Mouse (Mus musculus) gastrocnemius, adult 8-10 months (tissue): ENCODE measurements around the gene Mta2. TPM values are rescaled to one million over a fixed set of nuclear protein-coding genes. Genes with fewer than 3 reads are reported as not detected.
"Not testable (repeated sequence)": the region's sequence is repeated elsewhere in the genome, so short reads cannot be mapped to it uniquely, and the experiment has no call there.

ENCODE experiments used
- DNase-seq, 2 experiments: peaks; one replicate each; pipeline ENCODE4 v3.0.0; 2022; ENCODE audit warnings: low spot score in 2 of 2
- total RNA-seq, 4 experiments: library from RNA; stranded (reverse); gene quantifications; 2 replicates each; pipeline ENCODE4 v1.2.4; 2022

Mta2 gene
- total RNA-seq, 4 experiments from 2014 or later: 21.0 to 25.7 (median 23.4) TPM

DNA sequence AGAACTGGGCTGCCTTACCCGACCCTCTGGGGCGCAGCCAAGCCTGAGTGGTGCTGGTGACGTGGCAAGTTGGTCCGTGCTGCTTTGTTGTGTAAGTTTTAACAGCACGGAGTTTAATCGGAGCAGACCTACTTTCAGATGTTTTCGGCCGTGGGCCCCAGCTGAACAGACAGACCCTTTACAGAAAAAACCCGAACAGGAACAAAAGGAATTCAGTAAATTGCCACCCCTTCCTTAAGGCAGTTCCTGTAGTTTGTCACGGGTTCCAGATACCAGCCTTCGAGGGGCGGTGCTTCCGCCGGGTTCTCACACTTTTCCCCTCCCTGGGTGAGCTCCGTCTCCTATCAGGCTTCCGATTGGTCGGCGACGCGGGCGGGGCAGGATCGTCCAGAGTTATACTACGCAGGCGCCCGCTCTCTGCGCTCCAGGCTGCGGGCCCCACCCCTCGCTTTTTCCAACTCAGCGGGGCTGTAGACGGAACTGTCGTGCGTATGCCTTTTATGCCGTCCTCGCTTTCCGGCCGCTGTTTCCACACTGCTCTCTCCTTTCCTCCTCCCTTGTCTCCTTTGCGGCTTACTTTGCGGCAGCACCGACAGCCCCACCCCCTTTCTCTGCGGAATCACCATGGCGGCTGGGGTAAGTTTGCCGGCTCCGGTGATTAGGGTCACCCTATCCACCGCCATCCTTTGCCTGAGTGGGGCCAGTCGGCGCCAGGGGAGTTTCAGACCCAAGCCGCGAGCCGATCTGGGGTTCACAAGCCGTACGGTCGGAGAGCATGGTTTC lies 25.1 kb downstream of the Mta2 start, which contains the start of gene Eef1g:
Gene Eef1g, plus strand, starts transcription at position 452 of the 783 bp plus-strand sequence.
- peak; percentile 98 to 99 for DNase-seq

GRCm38 (mm10) chr19:8967373-8967743 lies 25.7 kb downstream of the Mta2 start:
- no peak for DNase-seq

DNA sequence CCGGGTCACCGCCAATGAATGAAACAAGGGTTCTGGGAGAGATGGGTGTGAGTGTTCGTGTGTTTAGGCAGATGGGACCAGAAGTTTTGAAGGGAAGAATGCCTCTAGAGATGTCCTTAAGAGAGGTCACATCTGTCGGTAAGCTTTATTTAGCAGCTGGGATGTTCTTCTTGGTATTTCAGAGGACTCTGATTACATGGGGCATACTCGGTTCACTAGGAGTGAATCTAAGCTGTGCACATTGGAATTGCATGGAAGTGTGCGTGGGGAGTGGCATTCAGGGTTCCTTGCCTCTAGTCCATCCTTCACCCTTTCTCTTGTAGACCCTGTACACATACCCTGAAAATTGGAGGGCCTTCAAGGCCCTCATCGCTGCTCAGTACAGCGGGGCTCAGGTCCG lies 26.2 kb downstream of the Mta2 start:
- DNase-seq: no peak

GRCm38 (mm10) chr19:8972491-8972890 lies 30.8 kb downstream of the Mta2 start:
- DNase-seq: not testable (repeated sequence)

- no peak for DNase-seq
Measured at GRCm38 (mm10) chr19:8974638-8975037, 33.0 kb downstream of the Mta2 start.

- DNase-seq: no peak
Measured at GRCm38 (mm10) chr19:8975491-8975890, 33.8 kb downstream of the Mta2 start.

DNA sequence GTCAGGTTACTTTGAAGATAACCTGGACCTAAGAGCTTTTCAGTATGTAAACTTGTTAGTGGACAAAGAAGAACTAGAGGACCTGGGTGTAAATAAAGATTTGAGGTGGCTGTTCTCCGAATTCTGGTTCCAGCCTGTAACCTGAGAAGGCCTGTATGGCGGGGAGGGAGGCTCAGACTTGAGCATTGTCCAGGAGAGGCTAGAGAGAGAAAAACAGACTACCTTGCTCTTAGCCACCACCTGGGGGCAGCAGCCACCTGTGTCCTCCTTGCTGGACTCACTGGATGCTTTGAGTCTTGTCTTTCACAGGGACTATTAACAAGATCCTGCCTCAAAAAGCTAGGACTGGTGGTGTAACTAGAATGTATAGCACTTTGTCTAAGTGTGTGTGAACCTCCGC lies 34.9 kb downstream of the Mta2 start:
- DNase-seq: peak; percentile 60 to 68

- DNase-seq: no peak
Measured at GRCm38 (mm10) chr19:8980771-8981170, 39.1 kb downstream of the Mta2 start.

DNA sequence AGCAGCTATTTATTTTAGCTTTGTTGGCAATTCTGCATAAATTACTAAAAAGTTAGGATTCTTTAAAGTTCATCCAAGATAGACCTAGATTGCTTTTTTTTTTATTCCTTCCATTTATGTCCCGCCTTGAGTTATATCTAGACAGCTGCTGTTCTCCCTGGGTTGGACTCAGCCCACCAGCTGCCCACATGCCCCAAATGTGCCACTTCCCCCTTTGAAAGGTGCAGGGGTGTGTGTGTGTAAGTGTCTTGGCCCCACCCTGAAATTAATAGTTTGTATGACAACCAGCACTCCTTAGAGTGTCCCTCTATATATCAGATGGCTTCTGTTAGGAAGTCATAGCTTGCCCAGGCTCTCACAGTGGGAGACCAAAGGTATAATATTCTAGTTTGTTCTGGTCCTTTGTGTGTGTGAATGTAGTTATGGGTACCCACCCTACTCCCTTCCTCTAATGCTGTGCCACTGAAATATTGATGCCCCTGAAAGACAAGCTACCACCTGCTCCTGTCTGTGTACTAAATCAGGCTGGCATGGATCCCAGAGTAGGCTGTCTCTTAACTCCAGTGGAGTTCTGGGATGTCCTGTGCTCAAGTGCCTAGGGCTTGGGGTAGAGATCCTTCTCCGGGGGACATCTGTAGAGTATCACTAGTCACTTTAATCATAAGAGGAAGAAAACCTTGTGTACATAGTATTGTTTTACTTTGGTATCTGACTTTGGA lies 39.9 kb downstream of the Mta2 start:
- peak; percentile 72 to 75 for DNase-seq

DNA sequence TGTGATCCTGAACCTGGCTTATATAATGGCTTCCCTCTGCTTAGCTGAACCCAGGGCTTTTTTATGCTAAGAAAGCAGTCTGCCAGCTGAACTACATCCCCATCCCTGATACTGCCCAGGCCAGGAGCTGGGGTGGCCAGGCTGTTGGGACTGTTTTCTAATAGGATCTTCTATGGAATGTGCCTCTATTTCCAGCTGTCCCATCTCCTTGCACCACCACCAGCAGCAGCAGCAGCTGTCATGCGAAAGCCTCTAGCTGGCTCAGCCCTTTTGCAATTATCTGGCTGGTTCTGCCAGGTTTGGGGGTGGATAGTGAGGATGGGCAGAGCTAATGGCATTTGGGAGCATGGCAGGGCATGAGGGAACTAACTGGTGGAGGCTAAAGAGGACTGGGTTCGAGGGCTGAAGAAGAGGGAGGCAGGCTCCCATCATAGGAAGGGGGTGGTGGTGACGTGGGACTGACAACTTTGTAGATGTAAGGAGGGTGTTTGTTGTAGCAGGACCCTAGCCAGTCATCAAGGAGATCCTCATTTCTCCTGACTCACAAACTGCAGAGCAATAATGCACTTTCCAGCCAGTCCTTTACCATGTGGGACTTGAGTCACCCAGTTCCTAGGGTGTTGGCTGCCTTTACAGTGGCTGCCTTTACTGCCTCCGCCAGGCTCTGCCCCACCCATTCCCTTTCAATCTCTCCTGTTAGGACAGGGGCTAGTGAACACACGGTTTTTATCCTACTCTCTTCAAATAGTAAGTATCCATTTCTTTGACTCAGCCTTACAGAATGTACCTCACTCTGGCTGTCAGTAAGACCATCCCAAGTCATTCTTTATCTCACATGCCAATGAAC lies 40.9 kb downstream of the Mta2 start:
- peak in 1 of 2 experiments; percentile 44 for DNase-seq

DNA sequence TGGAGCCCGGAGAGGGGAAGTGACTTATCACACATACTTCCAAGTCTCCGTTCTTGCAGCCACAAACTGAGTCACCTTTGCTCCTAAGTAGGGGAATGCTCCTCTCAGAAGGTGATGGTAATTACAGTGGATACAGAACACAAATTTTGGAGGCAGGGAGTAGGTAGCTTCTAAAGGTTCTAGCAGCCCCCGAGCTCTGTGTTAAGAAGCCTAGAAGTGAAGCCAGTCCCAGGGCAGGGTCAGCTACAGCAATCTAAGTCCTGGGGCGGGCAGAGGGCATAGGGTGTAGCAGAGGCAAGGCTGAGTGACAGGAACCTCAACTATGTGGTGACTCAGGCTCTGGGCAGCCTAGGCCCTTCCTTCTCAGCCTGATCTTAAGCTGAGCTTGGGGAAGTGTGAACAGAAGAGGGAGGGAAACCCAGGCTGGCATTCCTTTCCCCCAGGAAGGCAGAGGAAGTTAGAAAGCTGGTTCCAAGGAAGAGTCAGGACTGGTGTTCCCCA lies 41.5 kb downstream of the Mta2 start:
- peak in 1 of 2 experiments; percentile 56 for DNase-seq

DNA sequence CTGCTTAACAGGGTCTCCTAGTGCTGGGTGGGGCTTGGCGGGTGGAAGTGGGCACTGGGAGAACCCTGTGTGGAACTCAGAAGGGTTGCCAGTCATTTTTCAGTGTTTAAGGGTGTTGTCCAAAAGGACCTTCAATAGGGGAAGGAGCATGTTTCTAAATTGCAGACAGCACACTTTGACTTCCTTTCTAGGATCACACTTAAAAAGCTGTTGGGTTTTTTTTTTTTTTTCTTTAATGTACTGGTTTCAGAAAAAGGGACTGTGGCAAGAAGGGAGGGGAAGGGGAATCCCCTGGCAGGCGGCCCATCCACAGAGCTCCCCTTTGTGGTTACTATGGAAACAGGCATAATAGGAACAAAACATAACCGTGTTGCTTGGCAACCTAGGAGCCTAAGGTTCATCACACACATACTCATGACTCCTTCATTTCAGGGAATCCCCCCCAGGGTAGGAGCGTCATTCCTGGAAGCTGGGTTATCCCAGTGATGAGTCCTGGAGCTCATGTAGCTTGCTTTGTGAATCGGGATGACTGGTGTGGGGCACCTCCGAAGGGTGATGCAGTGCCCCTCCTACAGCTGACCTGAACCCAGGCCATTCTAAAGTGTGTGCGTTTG lies 42.7 kb downstream of the Mta2 start:
- DNase-seq: peak; percentile 67 to 69

GRCm38 (mm10) chr19:8985891-8986290 lies 44.2 kb downstream of the Mta2 start:
- no peak for DNase-seq

GRCm38 (mm10) chr19:8987816-8988215 lies 46.1 kb downstream of the Mta2 start:
- DNase-seq: peak; percentile 76 to 81

DNA sequence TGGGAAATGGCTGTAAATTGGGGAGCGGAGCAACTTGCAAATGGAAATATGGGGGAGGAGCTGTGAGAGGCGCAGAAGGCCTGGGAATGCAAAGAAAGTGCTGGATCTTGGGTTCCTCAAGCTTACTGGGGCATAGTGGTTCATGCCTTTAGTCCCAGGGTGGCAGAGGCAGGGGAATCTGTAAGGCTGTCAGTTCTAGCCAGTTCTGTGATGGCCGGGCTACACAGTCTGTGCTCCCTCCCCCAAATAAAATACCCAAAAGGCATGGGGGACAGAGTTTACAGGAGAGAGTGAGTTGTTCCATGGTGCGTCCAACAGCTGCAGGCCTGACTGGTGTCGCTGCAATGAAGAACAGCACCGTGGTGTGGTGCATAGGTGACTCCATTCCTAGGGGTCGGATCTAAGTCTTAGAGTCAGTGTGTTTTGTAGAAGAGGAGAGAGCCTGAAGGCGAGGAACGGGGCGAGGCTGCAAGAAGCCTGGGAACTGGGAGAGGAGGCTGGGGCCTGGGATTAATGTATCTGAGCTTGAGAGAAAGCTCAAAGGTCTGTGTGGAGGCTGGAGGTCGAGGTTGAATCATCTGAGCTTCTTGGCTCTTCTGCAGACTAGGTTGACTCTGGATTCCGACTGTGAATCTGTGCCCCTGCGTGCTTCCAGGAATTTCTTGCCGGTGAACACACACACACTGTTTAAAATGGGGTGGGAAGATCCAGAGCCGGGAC lies 46.8 kb downstream of the Mta2 start:
- no peak for DNase-seq

DNA sequence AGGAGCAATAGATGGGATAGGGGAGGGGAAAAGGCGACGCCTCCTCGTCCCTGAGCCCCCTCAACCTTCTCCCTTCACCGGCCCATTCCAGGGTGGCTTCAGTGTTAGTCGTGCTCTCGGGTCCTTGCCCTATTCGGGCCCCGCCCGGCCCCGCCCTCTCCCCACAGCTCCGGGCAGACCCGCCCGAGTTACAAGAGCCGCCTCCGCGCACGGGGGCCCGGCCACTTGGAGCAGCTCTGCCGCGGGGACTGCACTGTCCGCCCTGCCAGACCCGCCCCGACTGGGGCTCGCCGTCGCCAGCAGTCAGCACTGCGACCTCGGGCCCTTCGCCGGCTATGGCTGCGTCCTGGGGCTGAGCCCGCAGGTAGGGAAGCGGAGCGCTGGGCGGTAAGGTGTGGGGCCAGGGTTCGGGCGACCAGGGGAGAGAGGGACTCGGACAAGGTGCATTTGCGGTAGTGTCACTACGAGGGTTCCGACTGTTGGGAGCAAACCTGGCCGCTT lies 47.4 kb downstream of the Mta2 start, which contains the start of gene Ahnak:
Gene Ahnak, plus strand, starts transcription at position 219 of the 501 bp plus-strand sequence.
- DNase-seq: peak; percentile 79 to 86

DNA sequence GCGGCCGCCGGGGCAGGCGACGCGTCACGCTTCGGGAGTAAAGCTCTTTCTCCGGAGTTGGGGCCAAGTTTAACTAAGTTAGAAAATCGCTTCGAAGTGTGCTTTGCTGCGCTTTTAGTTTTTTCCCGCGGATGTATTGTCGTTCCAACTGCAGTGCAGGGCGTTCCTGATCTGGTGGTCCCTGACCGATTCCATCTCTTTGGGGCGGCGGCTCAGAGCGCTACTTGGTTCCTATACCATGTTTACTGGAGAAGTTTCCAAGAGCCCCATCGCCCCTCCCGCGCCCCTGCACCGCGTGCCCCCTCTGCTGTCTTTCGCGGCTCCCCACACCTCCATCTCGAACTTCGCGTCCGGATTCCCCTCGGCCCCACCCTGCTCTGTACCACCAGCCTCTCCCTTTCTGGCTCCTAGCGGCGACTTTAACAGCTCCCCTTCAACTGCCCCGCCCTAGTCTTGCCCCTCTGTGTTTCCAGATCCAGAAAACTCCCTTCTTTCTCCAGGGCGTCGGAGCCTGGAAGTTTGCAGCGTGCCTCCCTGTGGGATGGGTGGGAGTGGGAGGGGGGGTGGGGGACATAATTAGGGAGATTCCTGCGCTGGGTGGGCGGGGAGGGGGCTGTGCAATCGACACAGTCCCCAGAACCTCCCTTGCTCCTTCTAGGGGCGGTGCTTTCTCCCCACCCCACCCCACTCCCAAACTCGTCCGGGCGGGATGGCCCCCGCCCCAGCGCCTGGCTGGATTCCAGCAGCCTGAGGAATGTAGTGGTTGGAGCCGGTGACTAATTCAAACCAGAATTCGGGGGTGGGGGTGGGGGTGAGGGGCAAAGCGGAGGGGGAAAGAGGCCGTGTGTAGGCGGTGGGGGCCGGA lies 48.1 kb downstream of the Mta2 start:
- peak; percentile 85 to 90 for DNase-seq

DNA sequence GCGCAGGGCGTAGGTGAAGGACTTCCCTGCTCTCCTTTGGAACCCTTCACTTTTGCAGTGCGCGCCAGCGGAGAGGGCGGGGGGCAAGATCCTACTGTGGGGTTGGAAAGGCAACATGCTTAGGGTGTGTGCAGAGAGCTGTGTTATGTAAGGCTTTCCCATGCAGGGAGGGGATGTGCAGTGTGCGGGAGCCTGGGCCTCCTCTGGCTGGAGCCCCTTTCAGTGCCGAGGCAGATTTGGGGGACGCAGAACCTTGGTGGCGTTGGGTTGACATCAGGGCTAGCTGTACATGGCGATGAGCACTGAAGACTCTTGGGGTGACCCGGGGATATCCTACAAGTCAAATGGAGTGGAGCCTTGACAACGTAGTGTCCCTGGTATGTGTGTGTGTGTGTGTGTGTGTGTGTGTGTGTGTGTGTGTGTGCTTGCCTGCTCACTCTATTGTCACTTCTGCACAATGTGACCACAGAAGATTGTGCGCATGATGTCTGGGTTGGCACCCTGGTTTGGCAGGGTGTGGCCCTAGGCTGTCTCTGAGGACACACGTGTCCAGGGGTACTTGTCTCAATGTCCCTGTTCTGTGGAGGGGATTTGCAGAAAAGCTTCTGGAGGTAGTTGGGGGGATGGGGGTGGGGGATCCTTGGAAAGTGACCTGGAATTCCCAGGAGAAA lies 48.9 kb downstream of the Mta2 start:
- peak in 1 of 2 experiments; percentile 49 for DNase-seq
